ENCODE assay signal across 13 mouse cellular contexts in the genomic region with DNA sequence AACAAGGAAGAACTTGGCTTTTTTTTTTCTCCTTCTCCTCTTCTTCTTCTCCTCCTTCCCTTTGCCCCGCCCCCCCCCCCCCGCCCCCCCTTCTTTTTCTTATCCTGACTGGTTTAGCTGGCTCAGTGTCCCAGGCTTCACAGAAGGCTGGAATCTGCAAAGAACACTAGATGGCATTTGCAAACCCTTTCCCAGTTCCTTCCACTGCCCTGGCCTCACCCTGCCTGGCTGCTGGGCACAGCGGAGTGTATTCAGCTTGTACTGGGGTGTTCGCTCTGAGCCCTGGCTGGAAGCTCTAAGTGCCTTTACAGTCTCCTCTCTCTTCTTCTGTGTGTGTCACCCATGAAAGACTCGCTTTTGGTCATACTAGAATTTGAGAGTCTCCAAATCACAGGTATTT. TPM values are rescaled to one million over a fixed set of nuclear protein-coding genes. Genes with fewer than 3 reads are reported as not detected.
DNase-seq lines count a peak whose midpoint lies in the region; ATAC-seq and TF ChIP-seq lines count a peak whose summit lies in the region.
"Had no signal": no experiment of that assay in that cellular context is flagged by ENCODE, and none has a peak within 500 bp of the region (broad histone marks: within the 10 kb centered on the region; RNA-seq: fewer than 3 reads in every experiment).

No protein-coding gene starts in this region.

- H3K27me3 ChIP-seq in embryonic facial prominence, embryonic 10.5 days (replicated peaks; ENCODE audit: low read depth, poor library complexity, severe bottlenecking), result 0 out of 2 replicates have a peak, but pooled peaks cover 3% of the 10 kb centered on the region
- H3K27me3 ChIP-seq: embryonic facial prominence, embryonic 12.5 days; forebrain, embryonic 13.5 days; liver, embryonic 12.5 days had no signal

- no peak for TF ChIP-seq CTCF in brain, embryonic 14.5 days (IDR thresholded peaks at IDR 0.05; ENCODE audit: borderline replicate concordance, extremely low read depth, insufficient read depth, insufficient read length)

- no peak for TF ChIP-seq POLR2A in brain, embryonic 14.5 days (IDR thresholded peaks at IDR 0.05; ENCODE audit: borderline replicate concordance, extremely low read depth, insufficient read depth, insufficient read length, poor library complexity, severe bottlenecking)

- WGBS in embryonic facial prominence, embryonic 10.5 days, result 23% methylated on average over 3 of the region's 5 CpGs

- H3K9me3 ChIP-seq in embryonic facial prominence, embryonic 10.5 days, result no peaks in the 10 kb centered on the region
- H3K9me3 ChIP-seq: embryonic facial prominence, embryonic 12.5 days; forebrain, embryonic 13.5 days; liver, embryonic 12.5 days had no signal

- H3K36me3 ChIP-seq in embryonic facial prominence, embryonic 10.5 days (replicated peaks), result no peaks in the 10 kb centered on the region
- H3K36me3 ChIP-seq: embryonic facial prominence, embryonic 12.5 days; liver, embryonic 12.5 days had no signal

- peaks cover 12% of the 10 kb centered on the region for H3K4me1 ChIP-seq in embryonic facial prominence, embryonic 10.5 days
- H3K4me1 ChIP-seq: forebrain, embryonic 13.5 days; liver, embryonic 12.5 days had no signal

- DNase-seq in frontal cortex, postnatal 14 days (ENCODE audit: low spot score in 2 of 2), result no peak
- DNase-seq in kidney, postnatal 10 days, result peak; percentile 26
- DNase-seq in kidney, postnatal 4 days, result no peak
- DNase-seq in brain, embryonic 14.5 days (ENCODE audit: low read depth), result peak; percentile 27
- peak; percentile 16 for DNase-seq in embryonic facial prominence, embryonic 10.5 days (ENCODE audit: low spot score)
- DNase-seq in spleen, postnatal 36 days (ENCODE audit: low spot score in 2 of 2), result no peak
- DNase-seq in right cerebral cortex, postnatal 14 days, result no peak
- DNase-seq: gastrocnemius, postnatal 36 days; spleen, adult 18-20 months had no signal

- 0 out of 2 replicates have a peak, but pooled peaks have one; percentile 50 for ATAC-seq in frontal cortex, adult (ENCODE audit: low TSS enrichment)
- ATAC-seq: forebrain, embryonic 13.5 days; liver, embryonic 12.5 days had no signal

- H3K4me3 ChIP-seq in embryonic facial prominence, embryonic 10.5 days, result no peak overlapping the region
- H3K4me3 ChIP-seq: embryonic facial prominence, embryonic 12.5 days; forebrain, embryonic 13.5 days; liver, embryonic 12.5 days had no signal

- no peak overlapping the region for H3K27ac ChIP-seq in embryonic facial prominence, embryonic 10.5 days (replicated peaks)
- H3K27ac ChIP-seq: embryonic facial prominence, embryonic 12.5 days; forebrain, embryonic 13.5 days; liver, embryonic 12.5 days had no signal

RNA-seq across cellular contexts. Expression of gene Cnksr3, which starts 22.6 kb away (rescaled TPM):
- polyA plus RNA-seq in brain, embryonic 14.5 days (2012; rRNA removed), result 3.8 and 3.9 TPM in 2 replicates
- 8.8 and 10.8 TPM in 2 replicates for polyA plus RNA-seq in embryonic facial prominence, embryonic 10.5 days (2016; fragmentation: Nextera tagmentation; extraction: Ambion mirVana)

Comparison
In these comparisons a context has a peak if more than half of its experiments do, and no peak if none do; other contexts are left out.
1. DNase-seq: peak in kidney, postnatal 10 days (single experiment), brain, embryonic 14.5 days (single experiment) and embryonic facial prominence, embryonic 10.5 days (single experiment); none in frontal cortex, postnatal 14 days (0 of 2), kidney, postnatal 4 days (0 of 2), spleen, postnatal 36 days (0 of 2) and right cerebral cortex, postnatal 14 days (single experiment).